Mouse (Mus musculus): ENCODE results near the gene Cntnap1. TPM values are rescaled to one million over a fixed set of nuclear protein-coding genes. Genes with fewer than 3 reads are reported as not detected.

Cntnap1 gene
- polyA plus RNA-seq, 1 experiment = 0.15 TPM

GRCm38 (mm10) chr11:101174851-101175628, 4.7 kb downstream of the Cntnap1 start, which contains the start of gene Ccr10:
Ccr10 (minus strand) TSS chr11:101175443.
- Histone ChIP-seq H3K9ac (ENCODE audit: low read depth, poor library complexity, severe bottlenecking) (no peak within 1 kb of the TSS), H3K27me3 (ENCODE audit: control insufficient read depth, insufficient read depth, low read length, poor library complexity, severe bottlenecking) (peaks cover 9% of the 10 kb centered on the region), H3K4me1 (ENCODE audit: control insufficient read depth, insufficient read depth, low read length) (no peaks in the 10 kb centered on the region), H3K27ac (ENCODE audit: insufficient read depth, low read length) (no peak within 1 kb of the TSS), H3K9me3 (replicated peaks; ENCODE audit: control insufficient read depth, insufficient read depth, low read length, poor library complexity, severe bottlenecking) (no peaks in the 10 kb centered on the region), H3K4me3 (ENCODE audit: low read depth, low read length) (peak within 1 kb of the TSS; percentile 52), H3K36me3 (ENCODE audit: control insufficient read depth, insufficient read depth, low read length, poor library complexity, severe bottlenecking) (no peaks in the 10 kb centered on the region)
- TF ChIP-seq CTCF (IDR thresholded peaks at IDR 0.05; ENCODE audit: low read depth, low read length) = peak; percentile 5
- no peak for TF ChIP-seq POLR2A (IDR thresholded peaks at IDR 0.05; ENCODE audit: insufficient read depth, low read length)

- no peaks in the 10 kb centered on the region for H3K36me3 ChIP-seq (ENCODE audit: control insufficient read depth, insufficient read depth, low read length, poor library complexity, severe bottlenecking)
- peaks cover 4% of the 10 kb centered on the region; the same call in 1 of the 2 replicates for H3K27me3 ChIP-seq (ENCODE audit: control insufficient read depth, insufficient read depth, low read length, poor library complexity, severe bottlenecking)
- TF ChIP-seq POLR2A (IDR thresholded peaks at IDR 0.05; ENCODE audit: insufficient read depth, low read length) (no peak), EP300 (IDR thresholded peaks at IDR 0.05; ENCODE audit: insufficient read depth, low read depth, low read length) (no peak), CTCF (IDR thresholded peaks at IDR 0.05; ENCODE audit: low read depth, low read length) (no peak)
- no peak overlapping the region for H3K27ac ChIP-seq (ENCODE audit: insufficient read depth, low read length)
- no peaks in the 10 kb centered on the region for H3K4me1 ChIP-seq (ENCODE audit: control insufficient read depth, insufficient read depth, low read length)
- no peaks in the 10 kb centered on the region for H3K9me3 ChIP-seq (replicated peaks; ENCODE audit: control insufficient read depth, insufficient read depth, low read length, poor library complexity, severe bottlenecking)
- no peak overlapping the region for H3K9ac ChIP-seq (ENCODE audit: low read depth, poor library complexity, severe bottlenecking)
- no peak overlapping the region for H3K4me3 ChIP-seq (ENCODE audit: low read depth, low read length)
These were observed 5.4 kb downstream of the Cntnap1 start for GRCm38 (mm10) chr11:101175636-101176116.

GRCm38 (mm10) chr11:101176117-101176691, 5.9 kb downstream of the Cntnap1 start:
- TF ChIP-seq CTCF (IDR thresholded peaks at IDR 0.05; ENCODE audit: low read depth, low read length) = peak; percentile 40
- TF ChIP-seq POLR2A (IDR thresholded peaks at IDR 0.05; ENCODE audit: insufficient read depth, low read length) = no peak
- Histone ChIP-seq H3K27me3 (ENCODE audit: control insufficient read depth, insufficient read depth, low read length, poor library complexity, severe bottlenecking) (peaks cover 4% of the 10 kb centered on the region; the same call in 1 of the 2 replicates), H3K4me1 (ENCODE audit: control insufficient read depth, insufficient read depth, low read length) (no peaks in the 10 kb centered on the region), H3K9ac (ENCODE audit: low read depth, poor library complexity, severe bottlenecking) (no peak overlapping the region), H3K4me3 (ENCODE audit: low read depth, low read length) (peak overlapping the region; percentile 52), H3K36me3 (ENCODE audit: control insufficient read depth, insufficient read depth, low read length, poor library complexity, severe bottlenecking) (no peaks in the 10 kb centered on the region), H3K27ac (ENCODE audit: insufficient read depth, low read length) (no peak overlapping the region), H3K9me3 (replicated peaks; ENCODE audit: control insufficient read depth, insufficient read depth, low read length, poor library complexity, severe bottlenecking) (no peaks in the 10 kb centered on the region)

- peaks cover 4% of the 10 kb centered on the region; the same call in 1 of the 2 replicates for H3K27me3 ChIP-seq (ENCODE audit: control insufficient read depth, insufficient read depth, low read length, poor library complexity, severe bottlenecking)
- H3K4me3 ChIP-seq (ENCODE audit: low read depth, low read length) = no peak overlapping the region
- no peaks in the 10 kb centered on the region for H3K4me1 ChIP-seq (ENCODE audit: control insufficient read depth, insufficient read depth, low read length)
These were observed 6.8 kb downstream of the Cntnap1 start for GRCm38 (mm10) chr11:101176933-101177773.

GRCm38 (mm10) chr11:101178061-101179058, 8.0 kb downstream of the Cntnap1 start:
- H3K9ac ChIP-seq (ENCODE audit: low read depth, poor library complexity, severe bottlenecking) = no peak overlapping the region
- H3K36me3 ChIP-seq (ENCODE audit: control insufficient read depth, insufficient read depth, low read length, poor library complexity, severe bottlenecking) = no peaks in the 10 kb centered on the region
- H3K4me1 ChIP-seq (ENCODE audit: control insufficient read depth, insufficient read depth, low read length) = no peaks in the 10 kb centered on the region
- no peak overlapping the region for H3K27ac ChIP-seq (ENCODE audit: insufficient read depth, low read length)
- no peaks in the 10 kb centered on the region for H3K9me3 ChIP-seq (replicated peaks; ENCODE audit: control insufficient read depth, insufficient read depth, low read length, poor library complexity, severe bottlenecking)
- H3K27me3 ChIP-seq (ENCODE audit: control insufficient read depth, insufficient read depth, low read length, poor library complexity, severe bottlenecking) = peaks cover 4% of the 10 kb centered on the region; the same call in 1 of the 2 replicates
- no peak for TF ChIP-seq EP300 (IDR thresholded peaks at IDR 0.05; ENCODE audit: insufficient read depth, low read depth, low read length)
- no peak for TF ChIP-seq POLR2A (IDR thresholded peaks at IDR 0.05; ENCODE audit: insufficient read depth, low read length)
- TF ChIP-seq CTCF (IDR thresholded peaks at IDR 0.05; ENCODE audit: low read depth, low read length) = no peak
- no peak overlapping the region for H3K4me3 ChIP-seq (ENCODE audit: low read depth, low read length)

More at GRCm38 (mm10) chr11:101176933-101177773, 6.8 kb downstream of the Cntnap1 start:
- Histone ChIP-seq H3K9ac (ENCODE audit: low read depth, poor library complexity, severe bottlenecking) (no peak overlapping the region), H3K27ac (ENCODE audit: insufficient read depth, low read length) (no peak overlapping the region), H3K9me3 (replicated peaks; ENCODE audit: control insufficient read depth, insufficient read depth, low read length, poor library complexity, severe bottlenecking) (no peaks in the 10 kb centered on the region), H3K36me3 (ENCODE audit: control insufficient read depth, insufficient read depth, low read length, poor library complexity, severe bottlenecking) (no peaks in the 10 kb centered on the region)
- TF ChIP-seq POLR2A (IDR thresholded peaks at IDR 0.05; ENCODE audit: insufficient read depth, low read length) = no peak
- TF ChIP-seq EP300 (IDR thresholded peaks at IDR 0.05; ENCODE audit: insufficient read depth, low read depth, low read length) = no peak
- TF ChIP-seq CTCF (IDR thresholded peaks at IDR 0.05; ENCODE audit: low read depth, low read length) = peak; percentile 73

Data from ES-Bruce4 (cell line).